Mouse (Mus musculus): ENCODE measurements around the gene Hsd11b1.

DNA sequence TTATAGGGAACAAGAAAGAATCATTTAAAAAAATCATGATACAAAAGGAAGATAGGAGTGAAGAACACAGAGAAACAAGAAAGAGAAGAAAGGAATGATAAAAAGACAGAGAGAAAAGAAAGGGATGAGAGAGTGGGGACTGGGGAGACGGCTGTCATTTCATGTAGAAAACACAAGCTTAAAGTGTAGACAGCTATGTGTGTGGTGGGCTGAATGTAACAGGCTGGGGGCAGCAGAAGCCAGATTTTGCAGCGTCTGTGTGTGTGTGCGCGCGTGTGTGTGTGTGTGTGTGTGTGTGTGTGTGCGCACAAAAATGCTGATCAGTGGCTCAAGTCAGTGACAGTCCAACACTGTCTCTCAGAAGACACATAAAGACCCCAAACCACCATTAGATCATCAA lies 19.6 kb downstream of the Hsd11b1 start:
- TF ChIP-seq EP300 (IDR thresholded peaks at IDR 0.05) (no peak), CTCF (IDR thresholded peaks at IDR 0.05) (no peak)
